Mouse (Mus musculus): ENCODE data around the gene Eml5. TPM values are rescaled to one million over a fixed set of nuclear protein-coding genes. Genes with fewer than 3 reads are reported as not detected.
A peak's percentile ranks its signal among the peaks of the same experiment; 100 is the strongest.

The Eml5 gene
- total RNA-seq, 2 experiments from 2014 or later = 48.0 to 48.6 TPM

- DNase-seq (ENCODE audit: low spot score in 2 of 2) = no peak
Measured at GRCm38 (mm10) chr12:98834879-98835278, 66.4 kb downstream of the Eml5 start.

GRCm38 (mm10) chr12:98833901-98834300 lies 67.4 kb downstream of the Eml5 start:
- DNase-seq (ENCODE audit: low spot score in 2 of 2) = no peak

GRCm38 (mm10) chr12:98832929-98833598 lies 68.2 kb downstream of the Eml5 start:
- DNase-seq (ENCODE audit: low spot score in 2 of 2) = no peak

GRCm38 (mm10) chr12:98831122-98831521 lies 70.2 kb downstream of the Eml5 start:
- no peak for DNase-seq (ENCODE audit: low spot score in 2 of 2)

GRCm38 (mm10) chr12:98820781-98821180 lies 80.5 kb downstream of the Eml5 start:
- DNase-seq (ENCODE audit: low spot score in 2 of 2) = no peak

- DNase-seq (ENCODE audit: low spot score in 2 of 2) = no peak
Measured at GRCm38 (mm10) chr12:98804078-98804748, 97.1 kb downstream of the Eml5 start.

GRCm38 (mm10) chr12:98802245-98802644 lies 99.0 kb downstream of the Eml5 start:
- DNase-seq (ENCODE audit: low spot score in 2 of 2) = no peak

- DNase-seq (ENCODE audit: low spot score in 2 of 2) = no peak
Measured at GRCm38 (mm10) chr12:98800334-98800733, 101.0 kb downstream of the Eml5 start.

- no peak for DNase-seq (ENCODE audit: low spot score in 2 of 2)
Measured at GRCm38 (mm10) chr12:98795731-98796318, 105.5 kb downstream of the Eml5 start.

- no peak for DNase-seq (ENCODE audit: low spot score in 2 of 2)
Measured at GRCm38 (mm10) chr12:98784251-98784650, 117.0 kb downstream of the Eml5 start.

GRCm38 (mm10) chr12:98779148-98779547 lies 122.1 kb downstream of the Eml5 start:
- no peak for DNase-seq (ENCODE audit: low spot score in 2 of 2)

- no peak for DNase-seq (ENCODE audit: low spot score in 2 of 2)
Measured at GRCm38 (mm10) chr12:98777509-98777908, 123.8 kb downstream of the Eml5 start.

- DNase-seq (ENCODE audit: low spot score in 2 of 2) = no peak
Measured at GRCm38 (mm10) chr12:98766241-98766640, 135.0 kb downstream of the Eml5 start.

- no peak for DNase-seq (ENCODE audit: low spot score in 2 of 2)
Measured at GRCm38 (mm10) chr12:98759700-98760099, 141.6 kb downstream of the Eml5 start.

GRCm38 (mm10) chr12:98757636-98758035 lies 143.6 kb downstream of the Eml5 start:
- DNase-seq (ENCODE audit: low spot score in 2 of 2) = no peak

- no peak for DNase-seq (ENCODE audit: low spot score in 2 of 2)
Measured at GRCm38 (mm10) chr12:98747380-98747753, 153.9 kb downstream of the Eml5 start.

- DNase-seq (ENCODE audit: low spot score in 2 of 2) = peak; percentile 83 to 87
Measured at GRCm38 (mm10) chr12:98746746-98747379, 154.4 kb downstream of the Eml5 start, which contains the start of gene Zc3h14. Gene Zc3h14, plus strand, starts transcription at chr12:98746964.

- peak in 1 of 2 experiments; percentile 32 for DNase-seq (ENCODE audit: low spot score in 2 of 2)
Measured at GRCm38 (mm10) chr12:98746131-98746530, 155.2 kb downstream of the Eml5 start.

GRCm38 (mm10) chr12:98745626-98746025 lies 155.7 kb downstream of the Eml5 start:
- DNase-seq (ENCODE audit: low spot score in 2 of 2) = no peak

- DNase-seq (ENCODE audit: low spot score in 2 of 2) = no peak
Measured at GRCm38 (mm10) chr12:98741011-98741501, 160.2 kb downstream of the Eml5 start.

- no peak for DNase-seq (ENCODE audit: low spot score in 2 of 2)
Measured at GRCm38 (mm10) chr12:98737801-98738350, 163.4 kb downstream of the Eml5 start.

All from adrenal gland, postnatal 4 days (tissue).